Mouse (Mus musculus) liver, embryonic 11.5 days (tissue): Measurements from ENCODE around the gene Hist1h3f. TPM values are rescaled to one million over a fixed set of nuclear protein-coding genes. Genes with fewer than 3 reads are reported as not detected.
"Not testable (repeated sequence)": the region's sequence is repeated elsewhere in the genome, so short reads cannot be mapped to it uniquely, and the experiment has no call there.

Experiments
- ATAC-seq: fragments of 200-750 bp; cut with Nextera tagmentation; replicated peaks from 2 replicates; pipeline ENCODE4 v1.8.0; 2017; ENCODE audit warnings: moderate number of reproducible peaks, mild to moderate bottlenecking, moderate TSS enrichment, moderate library complexity; ENCODE audit not compliant: low FRiP score
- DNase-seq: peaks from one replicate; pipeline ENCODE4 v3.0.0-alpha.2; 2017; ENCODE audit warnings: low spot score
- H3K27ac ChIP-seq: fragments of 300-500 bp; sonication (generic); 2 replicates; pipeline ENCODE4 v1.5.1; 2014; ENCODE audit warnings: mild to moderate bottlenecking, low read depth, low read length, control low read depth
- H3K27me3 ChIP-seq: fragments of 300-500 bp; sonication (generic); replicated peaks from 2 replicates; pipeline ENCODE4 v1.6.1; 2014; ENCODE audit warnings: low read length, mixed read lengths; ENCODE audit not compliant: control insufficient read depth, insufficient read depth
- H3K36me3 ChIP-seq: fragments of 300-500 bp; sonication (generic); 2 replicates; pipeline ENCODE4 v1.6.1; 2014; ENCODE audit warnings: mild to moderate bottlenecking, low read length, moderate library complexity, mixed read lengths; ENCODE audit not compliant: control insufficient read depth, insufficient read depth
- H3K4me1 ChIP-seq: fragments of 300-500 bp; sonication (generic); replicated peaks from 2 replicates; pipeline ENCODE4 v1.6.1; 2014; ENCODE audit warnings: low read length, mixed read lengths; ENCODE audit not compliant: control insufficient read depth, insufficient read depth
- H3K4me2 ChIP-seq: fragments of 300-500 bp; sonication (generic); 2 replicates; pipeline ENCODE4 v1.6.1; 2014; ENCODE audit warnings: mild to moderate bottlenecking, control low read depth, moderate library complexity
- H3K4me3 ChIP-seq: fragments of 300-500 bp; sonication (generic); 2 replicates; pipeline ENCODE4 v1.5.1; 2014; ENCODE audit warnings: low read depth, low read length, control low read depth
- H3K9ac ChIP-seq: fragments of 300-500 bp; sonication (generic); 2 replicates; pipeline ENCODE4 v1.6.1; 2014; ENCODE audit warnings: low read depth, low read length, control low read depth
- H3K9me3 ChIP-seq: fragments of 300-500 bp; sonication (generic); 2 replicates; pipeline ENCODE4 v1.6.1; 2016; ENCODE audit warnings: low read length, inconsistent platforms, mixed read lengths; ENCODE audit not compliant: control insufficient read depth
- WGBS: fragments of 180-500 bp; shearing (Covaris S2); extraction: QIAGEN DNeasy Blood & Tissue Kit; methylation state at CpG from one replicate; pipeline ENCODE4 v1.1.7; 2014; 5-methylcytosine and 5-hydroxymethylcytosine counted together
- microRNA-seq: library from miRNA; unstranded; fragments of <30 nt; microRNA quantifications from one replicate; pipeline ENCODE4, GENCODE M21; 2017; ENCODE audit warnings: borderline number of aligned reads
- polyA plus RNA-seq: library from polyadenylated mRNA; unstranded; fragments of >200 nt; fragmentation: Nextera tagmentation; extraction: Ambion mirVana; gene quantifications from 2 replicates; pipeline ENCODE4 v1.2.1, GENCODE M21; 2014

Hist1h3f gene
- polyA plus RNA-seq, 1 experiment from 2014 or later = 0.62 TPM

DNA sequence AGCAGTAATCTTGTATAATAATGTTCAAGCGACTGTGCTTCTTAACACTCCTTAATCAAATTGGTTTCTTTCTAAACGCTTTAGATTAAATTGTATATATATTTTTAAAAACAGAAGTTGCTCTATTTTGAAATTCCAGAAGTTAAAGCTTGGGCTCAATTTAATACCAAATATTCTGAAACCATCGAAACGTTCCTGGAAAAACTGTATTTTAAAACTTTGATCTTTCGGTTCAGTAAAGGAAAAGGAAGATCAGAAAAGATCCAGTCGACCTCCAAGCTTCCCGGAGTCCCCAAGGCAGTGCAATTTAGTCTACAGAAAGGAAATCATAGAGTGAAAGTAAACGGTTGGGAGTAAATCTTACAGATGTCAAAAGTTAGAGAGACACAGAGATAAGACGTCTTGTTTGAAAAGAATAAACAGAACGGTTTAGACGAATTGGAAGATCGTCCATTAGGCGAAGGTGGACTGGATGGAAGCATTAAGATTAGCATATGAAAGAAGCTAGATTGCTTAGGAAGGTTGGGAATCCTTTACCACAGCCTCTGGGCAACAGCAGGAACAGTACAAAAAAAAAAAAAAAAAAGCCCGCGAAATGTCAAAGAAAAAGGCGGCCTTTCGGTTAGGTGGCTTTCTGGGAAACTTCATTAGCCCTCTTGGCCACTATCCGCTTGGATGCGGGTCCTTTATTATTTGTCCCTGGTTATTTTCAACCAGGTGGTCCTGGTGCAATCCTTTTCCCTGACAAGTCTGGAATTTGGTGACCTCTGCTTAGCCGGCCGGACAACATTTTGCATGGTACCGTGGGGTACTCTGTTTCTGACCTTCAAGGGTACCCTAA lies 42.5 kb downstream of the Hist1h3f start:
- Histone ChIP-seq H3K36me3 (no peaks in the 10 kb centered on the region), H3K4me2 (peak overlapping the region; percentile 87), H3K9me3 (no peaks in the 10 kb centered on the region), H3K4me1 (peaks cover 28% of the 10 kb centered on the region), H3K27me3 (no peaks in the 10 kb centered on the region), H3K9ac (peak overlapping the region; percentile 75), H3K4me3 (peak overlapping the region; percentile 43), H3K27ac (peak overlapping the region; percentile 100)
- DNase-seq = no peak
- no peak for ATAC-seq
- 3% methylated on average over 22 of the region's 22 CpGs for WGBS

DNA sequence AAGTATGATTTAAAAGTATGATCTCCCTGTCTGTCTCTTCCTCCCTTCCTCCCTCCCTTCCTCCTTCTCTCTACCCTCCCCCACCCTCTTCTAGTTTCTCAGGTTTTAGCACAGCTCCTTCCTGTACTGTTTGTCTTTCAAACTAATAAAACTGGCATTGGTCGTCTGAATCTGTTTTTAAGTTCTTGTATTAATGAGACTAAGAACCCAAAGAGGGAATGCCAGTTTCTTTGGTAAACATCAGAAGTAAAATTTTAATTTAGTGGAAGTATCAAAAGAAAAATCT lies 43.0 kb downstream of the Hist1h3f start:
- WGBS = 16% methylated on average over 1 of the region's 1 CpGs
- DNase-seq (no peak), ATAC-seq (no peak)
- peak overlapping the region; percentile 87 for H3K4me2 ChIP-seq
- peak overlapping the region; percentile 100 for H3K27ac ChIP-seq
- peak overlapping the region; percentile 43 for H3K4me3 ChIP-seq
- H3K9ac ChIP-seq = peak overlapping the region; percentile 75
- H3K4me1 ChIP-seq = peaks cover 27% of the 10 kb centered on the region
- H3K9me3 ChIP-seq = no peaks in the 10 kb centered on the region
- no peaks in the 10 kb centered on the region for H3K36me3 ChIP-seq
- H3K27me3 ChIP-seq = no peaks in the 10 kb centered on the region

GRCm38 (mm10) chr13:23591206-23591605 lies 47.4 kb downstream of the Hist1h3f start:
- H3K27me3 ChIP-seq = no peaks in the 10 kb centered on the region
- no peak for ATAC-seq
- H3K4me1 ChIP-seq = peaks cover 37% of the 10 kb centered on the region

DNA sequence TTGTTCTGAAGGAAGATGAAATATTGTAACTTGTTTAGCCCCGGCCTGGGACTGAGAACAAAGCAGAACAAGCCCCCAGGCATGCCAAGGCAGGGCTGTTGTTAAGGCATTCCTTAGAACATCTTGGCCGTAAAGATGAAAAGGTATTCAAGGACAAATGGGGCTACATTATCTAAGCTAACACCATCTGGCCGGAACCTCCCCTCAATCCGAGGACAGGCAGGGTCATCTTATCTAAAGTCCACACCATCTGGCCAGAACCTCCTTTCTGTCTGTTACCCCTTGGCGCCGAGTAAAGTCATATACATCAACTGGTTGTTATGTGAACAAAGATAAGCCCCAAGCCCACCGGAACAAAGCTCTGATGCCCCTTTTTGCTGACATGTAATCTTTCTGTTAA lies 48.0 kb downstream of the Hist1h3f start:
- not testable (repeated sequence) for ATAC-seq, H3K36me3 ChIP-seq, H3K4me2 ChIP-seq, H3K27me3 ChIP-seq, H3K4me3 ChIP-seq, H3K9me3 ChIP-seq, H3K27ac ChIP-seq, DNase-seq, H3K9ac ChIP-seq
- H3K4me1 ChIP-seq = peaks cover 35% of the 10 kb centered on the region
- WGBS = 62% methylated on average over 7 of the region's 7 CpGs

More at GRCm38 (mm10) chr13:23591206-23591605, 47.4 kb downstream of the Hist1h3f start:
- 95% methylated on average over 7 of the region's 7 CpGs for WGBS
- Histone ChIP-seq H3K4me2 (no peak overlapping the region), H3K4me3 (no peak overlapping the region), H3K27ac (no peak overlapping the region), H3K9me3 (no peaks in the 10 kb centered on the region), H3K36me3 (no peaks in the 10 kb centered on the region), H3K9ac (no peak overlapping the region)
- no peak for DNase-seq

- H3K4me2 ChIP-seq = no peak overlapping the region
- H3K27me3 ChIP-seq = no peaks in the 10 kb centered on the region
- no peak for ATAC-seq
- no peak overlapping the region for H3K4me3 ChIP-seq
- DNase-seq = no peak
- WGBS = 82% methylated on average over 7 of the region's 7 CpGs
- H3K27ac ChIP-seq = no peak overlapping the region; the same call in 1 of the 2 replicates
- H3K9ac ChIP-seq = no peak overlapping the region
- peaks cover 32% of the 10 kb centered on the region for H3K4me1 ChIP-seq
- no peaks in the 10 kb centered on the region for H3K36me3 ChIP-seq
- H3K9me3 ChIP-seq = no peaks in the 10 kb centered on the region
Observed at GRCm38 (mm10) chr13:23592614-23593013, 48.8 kb downstream of the Hist1h3f start.

DNA sequence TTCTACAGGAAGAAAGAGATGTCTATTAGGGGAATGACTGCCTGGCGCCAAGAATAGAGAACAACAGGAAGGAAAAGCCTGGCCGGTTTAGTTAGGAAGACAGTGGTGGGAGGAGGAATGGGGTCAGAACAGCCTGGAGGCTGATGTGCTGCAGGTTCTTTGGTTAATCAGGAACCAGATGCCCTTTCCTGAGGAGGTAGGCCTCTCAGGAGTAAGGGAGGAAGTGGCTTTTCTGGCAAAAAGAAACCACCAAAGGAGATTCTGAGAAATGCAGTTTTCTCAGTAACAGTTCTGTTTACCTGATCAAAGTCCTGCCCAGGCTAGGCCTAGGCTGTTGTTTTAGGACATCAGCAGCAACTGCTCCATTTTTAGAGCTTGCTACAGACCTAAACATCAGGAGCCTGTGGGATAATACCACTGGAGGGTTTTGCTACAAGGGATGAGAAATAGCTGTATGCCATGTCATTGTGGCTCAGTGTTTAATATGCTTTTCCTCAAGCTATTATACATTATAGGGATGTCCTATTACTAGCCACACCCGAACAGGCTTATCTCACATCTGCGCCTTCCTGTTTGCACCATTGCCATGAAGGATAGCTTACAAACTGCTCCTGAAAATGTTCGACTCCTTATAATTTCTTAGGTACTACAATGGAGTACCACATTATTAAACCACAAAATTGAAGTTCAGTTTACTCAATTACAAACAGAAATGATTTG lies 49.4 kb downstream of the Hist1h3f start:
- H3K27me3 ChIP-seq = no peaks in the 10 kb centered on the region
- no peak overlapping the region for H3K4me3 ChIP-seq
- WGBS = 45% methylated on average over 5 of the region's 5 CpGs
- H3K9me3 ChIP-seq = no peaks in the 10 kb centered on the region
- ATAC-seq = no peak
- peak overlapping the region; percentile 58 for H3K27ac ChIP-seq
- H3K4me1 ChIP-seq = peaks cover 32% of the 10 kb centered on the region
- no peaks in the 10 kb centered on the region for H3K36me3 ChIP-seq
- DNase-seq = no peak
- H3K4me2 ChIP-seq = no peak overlapping the region
- no peak overlapping the region for H3K9ac ChIP-seq

Small RNAs within 50 kb of the gene (microRNA-seq; reads per million reads assigned to microRNA genes)
- gene Gm44297 (4.2 reads per million, percentile 9 among the genes with 10 or more reads in this experiment), gene Gm44359 (1.1 reads per million), gene Gm44394 (1.8 reads per million), gene n-TStga1 (12.0 reads per million, percentile 24 among the genes with 10 or more reads in this experiment)

Other genes with a start within 250 kb of the Hist1h3f start
- 36.4 and 37.0 TPM in 2 replicates for gene Zfp322a, start 174.8 kb upstream of the Hist1h3f start, polyA plus RNA-seq
- 13.1 and 13.4 TPM in 2 replicates for gene Abt1, start 120.2 kb upstream of the Hist1h3f start, polyA plus RNA-seq
- gene Btn1a1, start 78.2 kb upstream of the Hist1h3f start, polyA plus RNA-seq = 1.8 and 2.2 TPM in 2 replicates
- gene Btn2a2, start 55.2 kb upstream of the Hist1h3f start, polyA plus RNA-seq = 0.08 and 0.32 TPM in 2 replicates
- 3.3 and 4.3 TPM in 2 replicates for gene Hist1h4h, start 13.0 kb upstream of the Hist1h3f start, polyA plus RNA-seq
- 1.1 and 5.1 TPM in 2 replicates for gene Hist1h2af, start 10.1 kb upstream of the Hist1h3f start, polyA plus RNA-seq
- 5.2 TPM in 2 replicates for gene Hist1h3g, start 8.6 kb upstream of the Hist1h3f start, polyA plus RNA-seq
- gene Hist1h2bh, start 660 bp upstream of the Hist1h3f start, polyA plus RNA-seq = 1.6 and 1.7 TPM in 2 replicates
- gene Hist1h4f, start 7.6 kb downstream of the Hist1h3f start, polyA plus RNA-seq = 0.66 and 1.4 TPM in 2 replicates
- gene Hist1h1d, start 9.2 kb downstream of the Hist1h3f start, polyA plus RNA-seq = 0.68 and 0.82 TPM in 2 replicates
- 3.5 and 5.6 TPM in 2 replicates for gene Hist1h3e, start 18.3 kb downstream of the Hist1h3f start, polyA plus RNA-seq
- gene Hist1h2ae, start 27.2 kb downstream of the Hist1h3f start, polyA plus RNA-seq = 61.3 and 62.9 TPM in 2 replicates
- gene Hist1h2bg, start 27.3 kb downstream of the Hist1h3f start, polyA plus RNA-seq = 5.7 and 6.3 TPM in 2 replicates
- gene Hist1h2bf, start 30.1 kb downstream of the Hist1h3f start, polyA plus RNA-seq = 1.8 TPM in 2 replicates
- gene Hist1h2ad, start 30.3 kb downstream of the Hist1h3f start, polyA plus RNA-seq = 0.84 and 0.92 TPM in 2 replicates
- 7.7 and 8.5 TPM in 2 replicates for gene Hist1h3d, start 31.7 kb downstream of the Hist1h3f start, polyA plus RNA-seq
- 92.8 and 99.3 TPM in 2 replicates for gene Hist1h4d, start 37.5 kb downstream of the Hist1h3f start, polyA plus RNA-seq
- gene Hist1h2be, start 77.1 kb downstream of the Hist1h3f start, polyA plus RNA-seq = 4.4 TPM in 2 replicates
- 17.5 and 21.2 TPM in 2 replicates for gene Hist1h1e, start 78.5 kb downstream of the Hist1h3f start, polyA plus RNA-seq
- gene Hist1h2ac, start 139.9 kb downstream of the Hist1h3f start, polyA plus RNA-seq = 0.79 and 1.5 TPM in 2 replicates
- gene Hist1h2bc, start 140.1 kb downstream of the Hist1h3f start, polyA plus RNA-seq = 31.9 and 35.7 TPM in 2 replicates
- gene Hist1h1t, start 151.8 kb downstream of the Hist1h3f start, polyA plus RNA-seq = not detected in 2 replicates
- gene Hist1h4c, start 154.4 kb downstream of the Hist1h3f start, polyA plus RNA-seq = 5.1 and 5.2 TPM in 2 replicates
- gene Hfe, start 166.8 kb downstream of the Hist1h3f start, polyA plus RNA-seq = 6.1 and 7.2 TPM in 2 replicates
- gene Hist1h1c, start 194.8 kb downstream of the Hist1h3f start, polyA plus RNA-seq = 24.2 and 25.8 TPM in 2 replicates
- 6.1 and 6.7 TPM in 2 replicates for gene Hist1h3c, start 201.6 kb downstream of the Hist1h3f start, polyA plus RNA-seq
- gene Hist1h2bb, start 202.7 kb downstream of the Hist1h3f start, polyA plus RNA-seq = 3.1 and 4.6 TPM in 2 replicates
- gene Hist1h2ab, start 207.1 kb downstream of the Hist1h3f start, polyA plus RNA-seq = 38.5 and 42.1 TPM in 2 replicates
- 5.5 and 8.3 TPM in 2 replicates for gene Hist1h3b, start 208.2 kb downstream of the Hist1h3f start, polyA plus RNA-seq
- gene Hist1h4b, start 213.0 kb downstream of the Hist1h3f start, polyA plus RNA-seq = 4.0 TPM in 2 replicates
- gene Hist1h4a, start 217.2 kb downstream of the Hist1h3f start, polyA plus RNA-seq = 0.57 TPM in 1 of 2 replicates, not detected in the other
- 4.2 and 8.8 TPM in 2 replicates for gene Hist1h3a, start 218.3 kb downstream of the Hist1h3f start, polyA plus RNA-seq
- gene Hist1h1a, start 219.6 kb downstream of the Hist1h3f start, polyA plus RNA-seq = 2.8 and 3.9 TPM in 2 replicates
- gene Trim38, start 225.9 kb downstream of the Hist1h3f start, polyA plus RNA-seq = not detected in 2 replicates